Mouse (Mus musculus): ENCODE data around the gene Eps15. TPM values are rescaled to one million over a fixed set of nuclear protein-coding genes. Genes with fewer than 3 reads are reported as not detected.
A peak's percentile ranks its signal among the peaks of the same experiment; 100 is the strongest.

The Eps15 gene
- total RNA-seq, 2 experiments from 2014 or later = 99.9 to 149 TPM

- ATAC-seq (replicated peaks; ENCODE audit: low FRiP score, low TSS enrichment, poor library complexity, severe bottlenecking) = no peak
Observed at GRCm38 (mm10) chr4:109266744-109267143, 13.3 kb upstream of the Eps15 start.

GRCm38 (mm10) chr4:109267452-109267851, 12.6 kb upstream of the Eps15 start:
- no peak for ATAC-seq (replicated peaks; ENCODE audit: low FRiP score, low TSS enrichment, poor library complexity, severe bottlenecking)

GRCm38 (mm10) chr4:109268903-109269302, 11.2 kb upstream of the Eps15 start:
- no peak for ATAC-seq (replicated peaks; ENCODE audit: low FRiP score, low TSS enrichment, poor library complexity, severe bottlenecking)

GRCm38 (mm10) chr4:109271803-109272202, 8.3 kb upstream of the Eps15 start:
- ATAC-seq (replicated peaks; ENCODE audit: low FRiP score, low TSS enrichment, poor library complexity, severe bottlenecking) = no peak

GRCm38 (mm10) chr4:109273586-109274240, 6.4 kb upstream of the Eps15 start:
- ATAC-seq (replicated peaks; ENCODE audit: low FRiP score, low TSS enrichment, poor library complexity, severe bottlenecking) = no peak

GRCm38 (mm10) chr4:109280459-109281160, 542 bp downstream of the Eps15 start:
- peak; percentile 37 for ATAC-seq (replicated peaks; ENCODE audit: low FRiP score, low TSS enrichment, poor library complexity, severe bottlenecking)

- ATAC-seq (replicated peaks; ENCODE audit: low FRiP score, low TSS enrichment, poor library complexity, severe bottlenecking) = peak; percentile 20; the same call in 1 of the 2 replicates
Observed at GRCm38 (mm10) chr4:109281161-109281560, 1.1 kb downstream of the Eps15 start.

GRCm38 (mm10) chr4:109281946-109282345, 1.9 kb downstream of the Eps15 start:
- ATAC-seq (replicated peaks; ENCODE audit: low FRiP score, low TSS enrichment, poor library complexity, severe bottlenecking) = no peak

GRCm38 (mm10) chr4:109294629-109295028, 14.6 kb downstream of the Eps15 start:
- ATAC-seq (replicated peaks; ENCODE audit: low FRiP score, low TSS enrichment, poor library complexity, severe bottlenecking) = no peak

- peak; percentile 79 for ATAC-seq (replicated peaks; ENCODE audit: low FRiP score, low TSS enrichment, poor library complexity, severe bottlenecking)
Observed at GRCm38 (mm10) chr4:109296510-109296909, 16.4 kb downstream of the Eps15 start.

GRCm38 (mm10) chr4:109299136-109299535, 19.1 kb downstream of the Eps15 start:
- no peak for ATAC-seq (replicated peaks; ENCODE audit: low FRiP score, low TSS enrichment, poor library complexity, severe bottlenecking)

- no peak for ATAC-seq (replicated peaks; ENCODE audit: low FRiP score, low TSS enrichment, poor library complexity, severe bottlenecking)
Observed at GRCm38 (mm10) chr4:109316941-109317894, 37.1 kb downstream of the Eps15 start.

GRCm38 (mm10) chr4:109336796-109337195, 56.7 kb downstream of the Eps15 start:
- ATAC-seq (replicated peaks; ENCODE audit: low FRiP score, low TSS enrichment, poor library complexity, severe bottlenecking) = no peak

- ATAC-seq (replicated peaks; ENCODE audit: low FRiP score, low TSS enrichment, poor library complexity, severe bottlenecking) = no peak
Observed at GRCm38 (mm10) chr4:109341222-109341621, 61.2 kb downstream of the Eps15 start.

GRCm38 (mm10) chr4:109342783-109343485, 62.9 kb downstream of the Eps15 start:
- no peak for ATAC-seq (replicated peaks; ENCODE audit: low FRiP score, low TSS enrichment, poor library complexity, severe bottlenecking)

- no peak for ATAC-seq (replicated peaks; ENCODE audit: low FRiP score, low TSS enrichment, poor library complexity, severe bottlenecking)
Observed at GRCm38 (mm10) chr4:109343909-109344308, 63.8 kb downstream of the Eps15 start.

GRCm38 (mm10) chr4:109378107-109378506, 98.0 kb downstream of the Eps15 start:
- no peak for ATAC-seq (replicated peaks; ENCODE audit: low FRiP score, low TSS enrichment, poor library complexity, severe bottlenecking)

- no peak for ATAC-seq (replicated peaks; ENCODE audit: low FRiP score, low TSS enrichment, poor library complexity, severe bottlenecking)
Observed at GRCm38 (mm10) chr4:109382457-109382856, 102.4 kb downstream of the Eps15 start.

GRCm38 (mm10) chr4:109385599-109385998, 105.5 kb downstream of the Eps15 start:
- ATAC-seq (replicated peaks; ENCODE audit: low FRiP score, low TSS enrichment, poor library complexity, severe bottlenecking) = no peak

Data from megakaryocyte-erythroid progenitor cell, adult 5-6 weeks (primary cell).